25 mouse cellular contexts compared by ENCODE assay signal in the genomic region with DNA sequence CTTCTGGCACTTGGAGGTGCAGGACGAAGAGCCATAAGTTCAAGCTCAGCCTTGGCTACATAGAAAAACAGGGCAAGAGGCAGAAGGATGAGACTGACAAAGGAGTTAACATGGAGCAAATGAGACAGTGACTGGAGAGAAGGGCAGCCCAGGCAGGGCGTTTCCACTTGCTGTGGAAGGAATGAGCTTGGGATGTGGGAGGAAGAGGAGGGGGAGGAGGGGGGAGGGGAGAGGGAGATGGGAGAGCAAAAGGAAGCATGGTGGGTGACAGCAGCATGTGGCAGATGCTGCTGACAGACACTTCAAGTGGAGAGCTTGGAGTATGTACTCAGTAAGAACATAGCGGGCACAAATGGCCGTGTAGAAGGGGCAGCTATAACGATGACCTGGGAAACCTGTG.
"Had no signal": no experiment of that assay in that cellular context is flagged by ENCODE, and none has a peak within 500 bp of the region (broad histone marks: within the 10 kb centered on the region; RNA-seq: fewer than 3 reads in every experiment).

No protein-coding gene starts in this region.

- H3K27ac ChIP-seq: gastrocnemius, adult 2 months; heart, embryonic 10.5 days; hindbrain, embryonic 10.5 days; hindbrain, embryonic 12.5 days; hindbrain, embryonic 14.5 days; intestine, embryonic 15.5 days; left cerebral cortex, adult 2 months; limb, embryonic 12.5 days; liver, embryonic 13.5 days had no signal

- H3K4me3 ChIP-seq: gastrocnemius, adult 2 months; heart, embryonic 10.5 days; heart, embryonic 12.5 days; hindbrain, embryonic 10.5 days; hindbrain, embryonic 12.5 days; intestine, embryonic 15.5 days; left cerebral cortex, adult 2 months; limb, embryonic 12.5 days; liver, embryonic 13.5 days had no signal

- H3K27me3 ChIP-seq: intestine, embryonic 15.5 days; liver, embryonic 13.5 days had no signal

- ATAC-seq: hindbrain, embryonic 16.5 days; inflammation-experienced regulatory T-cells, adult 6 months; intestine, embryonic 15.5 days; intestine, postnatal 0 days had no signal

- DNase-seq: gastrocnemius, adult 2 months; gastrocnemius, postnatal 10 days; gastrocnemius, postnatal 25 days; heart, adult 18-20 months; heart, postnatal 10 days; heart, postnatal 4 days; kidney, adult 18-20 months; kidney, adult 8-10 months; kidney, postnatal 10 days; kidney, postnatal 25 days; kidney, postnatal 4 days; liver; liver, embryonic 13.5 days had no signal

- H3K4me2 ChIP-seq: heart, embryonic 12.5 days; hindbrain, embryonic 12.5 days; hindbrain, embryonic 14.5 days; intestine, embryonic 15.5 days; limb, embryonic 12.5 days; liver, embryonic 11.5 days; liver, embryonic 13.5 days had no signal

- H3K9ac ChIP-seq: heart, embryonic 12.5 days; hindbrain, embryonic 12.5 days; hindbrain, embryonic 14.5 days; intestine, embryonic 15.5 days; limb, embryonic 12.5 days; liver, embryonic 13.5 days had no signal

- H3K9me3 ChIP-seq: heart, embryonic 10.5 days; heart, embryonic 12.5 days; hindbrain, embryonic 10.5 days; hindbrain, embryonic 12.5 days; intestine, embryonic 15.5 days; limb, embryonic 12.5 days; liver, embryonic 13.5 days had no signal

- H3K36me3 ChIP-seq: heart, embryonic 10.5 days; heart, embryonic 12.5 days; hindbrain, embryonic 10.5 days; hindbrain, embryonic 12.5 days; intestine, embryonic 15.5 days; limb, embryonic 12.5 days; liver, embryonic 13.5 days had no signal
